In genomic region chr9:44904964-44905363, GRCm38 (mm10) we compare ENCODE assay signal across 9 mouse cellular contexts. TPM values are rescaled to one million over a fixed set of nuclear protein-coding genes. Genes with fewer than 3 reads are reported as not detected.
DNase-seq lines count a peak whose midpoint lies in the region; ATAC-seq and TF ChIP-seq lines count a peak whose summit lies in the region.
"Had no signal": no experiment of that assay in that cellular context is flagged by ENCODE, and none has a peak within 500 bp of the region (broad histone marks: within the 10 kb centered on the region; RNA-seq: fewer than 3 reads in every experiment).

No protein-coding gene starts in this region.

- no peak for TF ChIP-seq POLR2A in liver, adult 2 months (IDR thresholded peaks at IDR 0.05; ENCODE audit: extremely low read depth, insufficient read depth, low read length)

- no peaks in the 10 kb centered on the region for H3K36me3 ChIP-seq in liver, adult 2 months (ENCODE audit: control insufficient read depth, insufficient read depth, low read length)
- H3K36me3 ChIP-seq in hindbrain, embryonic 10.5 days = peaks cover 2% of the 10 kb centered on the region
- H3K36me3 ChIP-seq: embryonic facial prominence, embryonic 15.5 days had no signal

- no peak overlapping the region for H3K4me3 ChIP-seq in liver, adult 2 months (ENCODE audit: insufficient read depth, low read depth, low read length)
- no peak overlapping the region for H3K4me3 ChIP-seq in hindbrain, embryonic 10.5 days
- H3K4me3 ChIP-seq: embryonic facial prominence, embryonic 15.5 days had no signal

- peak overlapping the region; percentile 9; the same call in 1 of the 2 replicates for H3K27ac ChIP-seq in liver, adult 2 months (replicated peaks; ENCODE audit: insufficient read depth, low read depth, low read length)
- no peak overlapping the region for H3K27ac ChIP-seq in hindbrain, embryonic 10.5 days
- H3K27ac ChIP-seq: embryonic facial prominence, embryonic 15.5 days had no signal

- no peak for DNase-seq in liver, adult 2 months (ENCODE audit: extremely low read depth, low read depth, low spot score)
- no peak for DNase-seq in liver
- DNase-seq in cerebellum, adult 11 months = peak; percentile 79
- peak; percentile 53 for DNase-seq in gastrocnemius, postnatal 10 days
- DNase-seq in layer of hippocampus, adult 8-10 months (ENCODE audit: low spot score in 2 of 2) = peak; percentile 81 to 85
- DNase-seq in natural killer cell, adult 2 months (ENCODE audit: low spot score in 2 of 2) = no peak
- no peak for DNase-seq in hindbrain, embryonic 10.5 days (ENCODE audit: low spot score)

- no peaks in the 10 kb centered on the region for H3K79me2 ChIP-seq in liver, adult 2 months (ENCODE audit: control insufficient read depth, insufficient read depth, low read length)

- TF ChIP-seq CTCF in liver, adult 2 months (IDR thresholded peaks at IDR 0.05; ENCODE audit: low read depth, low read length) = no peak

- no peaks in the 10 kb centered on the region for H3K9me3 ChIP-seq in hindbrain, embryonic 10.5 days
- H3K9me3 ChIP-seq: embryonic facial prominence, embryonic 15.5 days had no signal

- ATAC-seq in megakaryocyte-erythroid progenitor cell, adult 5-6 weeks (replicated peaks; ENCODE audit: low FRiP score, low TSS enrichment, poor library complexity, severe bottlenecking) = peak; percentile 90

- no peak overlapping the region for H3K9ac ChIP-seq in liver, adult 2 months (ENCODE audit: low read depth, low read length)
- H3K9ac ChIP-seq: embryonic facial prominence, embryonic 15.5 days had no signal

- 47% methylated on average over 5 of the region's 5 CpGs for WGBS in liver, adult 2 months
- WGBS in hindbrain, embryonic 10.5 days = 76% methylated on average over 5 of the region's 5 CpGs

- no peaks in the 10 kb centered on the region for H3K27me3 ChIP-seq in liver, adult 2 months (ENCODE audit: control insufficient read depth, insufficient read depth, low read length)
- no peaks in the 10 kb centered on the region for H3K27me3 ChIP-seq in hindbrain, embryonic 10.5 days (ENCODE audit: insufficient read depth, poor library complexity, severe bottlenecking)
- H3K27me3 ChIP-seq: embryonic facial prominence, embryonic 15.5 days had no signal

- H3K4me1 ChIP-seq in liver, adult 2 months (ENCODE audit: control insufficient read depth, insufficient read depth, low read length) = no peaks in the 10 kb centered on the region
- H3K4me1 ChIP-seq in hindbrain, embryonic 10.5 days (replicated peaks) = 0 out of 2 replicates have a peak, but pooled peaks cover 3% of the 10 kb centered on the region

RNA-seq across cellular contexts. Expression of gene Atp5l, which starts 15.6 kb away (rescaled TPM):
- total RNA-seq in liver, adult 2 months (2014; rRNA removed) = 572 and 586 TPM in 2 replicates
- 230 and 372 TPM in 2 replicates for polyA plus RNA-seq in liver, adult 2 months (2012; rRNA removed)
- 100 to 1,000 TPM; 647 to 794 TPM for total RNA-seq in gastrocnemius, postnatal 10 days (2021)
- total RNA-seq in layer of hippocampus, adult 8-10 months (2022) = 100 to 1,000 TPM; 246 to 356 (median 299) TPM
- total RNA-seq in megakaryocyte-erythroid progenitor cell, adult 5-6 weeks (2014; fragmentation: Nextera tagmentation) = 751 and 827 TPM in 2 replicates
- 149 and 255 TPM in 2 replicates for total RNA-seq in megakaryocyte-erythroid progenitor cell, adult 5-6 weeks (2017)
- polyA plus RNA-seq in hindbrain, embryonic 10.5 days (2016; fragmentation: Nextera tagmentation; extraction: Ambion mirVana) = 599 and 650 TPM in 2 replicates

RNA-seq across cellular contexts. Expression of gene Kmt2a, which starts 23.9 kb away (rescaled TPM):
- total RNA-seq in liver, adult 2 months (2014; rRNA removed) = 1.9 and 2.8 TPM in 2 replicates
- polyA plus RNA-seq in liver, adult 2 months (2012; rRNA removed) = 3.9 and 5.3 TPM in 2 replicates
- 10 to 100 TPM; 15.1 to 21.3 TPM for total RNA-seq in gastrocnemius, postnatal 10 days (2021)
- 100 to 1,000 TPM in 1 of 4 experiments, 10 to 100 TPM in 3; 63.4 to 103 (median 80.1) TPM for total RNA-seq in layer of hippocampus, adult 8-10 months (2022)
- 97.4 and 110 TPM in 2 replicates for total RNA-seq in megakaryocyte-erythroid progenitor cell, adult 5-6 weeks (2014; fragmentation: Nextera tagmentation)
- total RNA-seq in megakaryocyte-erythroid progenitor cell, adult 5-6 weeks (2017) = 14.0 and 23.6 TPM in 2 replicates
- 11.8 and 18.2 TPM in 2 replicates for polyA plus RNA-seq in hindbrain, embryonic 10.5 days (2016; fragmentation: Nextera tagmentation; extraction: Ambion mirVana)

Comparison
In these comparisons a context has a peak if more than half of its experiments do, and no peak if none do; other contexts are left out.
1. DNase-seq: peak in cerebellum, adult 11 months (single experiment), gastrocnemius, postnatal 10 days (single experiment) and layer of hippocampus, adult 8-10 months (2 of 2); none in liver, adult 2 months (single experiment), liver (single experiment), natural killer cell, adult 2 months (0 of 2) and hindbrain, embryonic 10.5 days (single experiment).